Mouse (Mus musculus): ENCODE results near the gene Ablim1. TPM values are rescaled to one million over a fixed set of nuclear protein-coding genes. Genes with fewer than 3 reads are reported as not detected.

The Ablim1 gene
- total and polyA plus RNA-seq, 2 experiments from 2014 or later = 47.8 to 76.9 TPM

DNA sequence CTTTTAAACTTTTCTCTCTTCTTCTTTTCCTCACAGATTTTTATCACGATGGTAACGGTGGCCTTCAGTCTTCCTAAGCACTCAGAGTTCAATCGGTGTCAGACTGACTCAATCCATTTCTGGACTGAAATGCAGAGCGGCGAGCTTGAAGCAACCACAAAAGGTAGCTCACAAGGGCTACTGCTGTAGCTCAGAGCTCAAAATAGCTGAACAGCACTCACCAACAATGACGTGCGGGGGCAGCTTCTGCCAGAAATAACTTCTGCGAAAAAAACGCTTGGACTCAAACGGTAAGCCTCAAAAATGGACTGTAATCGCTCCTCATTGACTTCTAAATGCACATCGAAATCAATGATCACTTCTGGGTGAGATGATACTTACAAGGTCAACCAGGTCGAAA is 151.4 kb downstream of the Ablim1 start:
- Histone ChIP-seq H3K4me3 (ENCODE audit: low read depth, low read length) (no peak overlapping the region), H3K4me1 (ENCODE audit: insufficient read depth) (peaks cover 11% of the 10 kb centered on the region), H3K9me3 (ENCODE audit: low read length) (no peaks in the 10 kb centered on the region), H3K27ac (ENCODE audit: low read depth, low read length) (peak overlapping the region; percentile 15; the same call in 1 of the 2 replicates), H3K4me2 (ENCODE audit: low read depth) (no peak overlapping the region), H3K9ac (no peak overlapping the region), H3K36me3 (ENCODE audit: insufficient read depth) (no peaks in the 10 kb centered on the region), H3K27me3 (ENCODE audit: insufficient read depth, low read length) (no peaks in the 10 kb centered on the region)
- TF ChIP-seq CTCF (IDR thresholded peaks at IDR 0.05; ENCODE audit: low read depth) = no peak
- DNase-seq = no peak
- WGBS = 79% methylated on average over 13 of the region's 13 CpGs
- ATAC-seq = no peak

- no peak for TF ChIP-seq CTCF (IDR thresholded peaks at IDR 0.05; ENCODE audit: low read depth)
- Histone ChIP-seq H3K9ac (0 out of 2 replicates have a peak overlapping the region, but pooled peaks have one; percentile 6), H3K27me3 (ENCODE audit: insufficient read depth, low read length) (no peaks in the 10 kb centered on the region), H3K4me2 (ENCODE audit: low read depth) (no peak overlapping the region; the same call in 1 of the 2 replicates), H3K27ac (ENCODE audit: low read depth, low read length) (peak overlapping the region; percentile 74), H3K9me3 (ENCODE audit: low read length) (no peaks in the 10 kb centered on the region), H3K36me3 (ENCODE audit: insufficient read depth) (no peaks in the 10 kb centered on the region), H3K4me1 (ENCODE audit: insufficient read depth) (peaks cover 11% of the 10 kb centered on the region), H3K4me3 (ENCODE audit: low read depth, low read length) (no peak overlapping the region)
- 69% methylated on average over 11 of the region's 11 CpGs for WGBS
- DNase-seq (no peak), ATAC-seq (peak; percentile 69)
Observed at GRCm38 (mm10) chr19:57161978-57162727, 152.6 kb downstream of the Ablim1 start.

DNA sequence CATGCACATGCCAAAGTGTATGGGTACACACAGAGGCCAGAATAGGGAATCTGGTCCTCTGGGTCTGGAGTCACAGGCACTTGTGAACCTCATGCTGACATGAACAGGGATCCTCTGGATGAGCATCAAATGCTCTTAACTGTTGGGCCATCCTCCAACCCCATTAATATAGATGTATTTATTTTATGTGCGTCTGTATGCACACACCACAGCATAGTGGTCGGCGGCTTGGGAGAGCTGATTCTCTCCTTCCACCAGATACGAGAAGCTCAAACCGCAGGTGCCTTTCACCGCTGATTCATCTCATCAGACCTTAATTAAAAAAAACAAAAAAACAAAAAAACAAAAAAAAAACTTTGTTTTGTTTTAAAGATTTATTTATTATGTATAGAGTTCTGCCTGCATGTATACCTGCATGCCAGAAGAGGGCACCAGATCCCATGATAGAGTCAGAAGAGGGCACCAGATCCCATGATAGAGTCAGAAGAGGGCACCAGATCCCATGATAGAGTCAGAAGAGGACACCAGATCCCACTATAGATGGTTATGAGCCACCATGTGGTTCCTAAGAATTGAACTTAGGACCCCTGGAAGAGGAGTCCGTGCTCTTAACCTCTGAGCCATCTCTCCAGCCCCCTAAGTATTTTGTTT is 153.6 kb downstream of the Ablim1 start:
- 67% methylated on average over 7 of the region's 7 CpGs for WGBS
- Histone ChIP-seq H3K4me2 (ENCODE audit: low read depth) (no peak overlapping the region), H3K27ac (ENCODE audit: low read depth, low read length) (no peak overlapping the region), H3K27me3 (ENCODE audit: insufficient read depth, low read length) (no peaks in the 10 kb centered on the region), H3K36me3 (ENCODE audit: insufficient read depth) (no peaks in the 10 kb centered on the region), H3K4me1 (ENCODE audit: insufficient read depth) (peaks cover 11% of the 10 kb centered on the region), H3K9ac (no peak overlapping the region), H3K9me3 (ENCODE audit: low read length) (no peaks in the 10 kb centered on the region), H3K4me3 (ENCODE audit: low read depth, low read length) (no peak overlapping the region)
- TF ChIP-seq CTCF (IDR thresholded peaks at IDR 0.05; ENCODE audit: low read depth) = peak; percentile 81
- ATAC-seq = peak; percentile 65
- DNase-seq = peak; percentile 52

GRCm38 (mm10) chr19:57157731-57158343 is 156.9 kb downstream of the Ablim1 start:
- no peak overlapping the region for H3K4me3 ChIP-seq (ENCODE audit: low read depth, low read length)
- 71% methylated on average over 20 of the region's 20 CpGs for WGBS
- no peak overlapping the region for H3K27ac ChIP-seq (ENCODE audit: low read depth, low read length)
- no peak for TF ChIP-seq CTCF (IDR thresholded peaks at IDR 0.05; ENCODE audit: low read depth)
- peaks cover 9% of the 10 kb centered on the region; the same call in 1 of the 2 replicates for H3K4me1 ChIP-seq (ENCODE audit: insufficient read depth)
- H3K36me3 ChIP-seq (ENCODE audit: insufficient read depth) = no peaks in the 10 kb centered on the region
- no peaks in the 10 kb centered on the region for H3K9me3 ChIP-seq (ENCODE audit: low read length)
- no peak overlapping the region for H3K4me2 ChIP-seq (ENCODE audit: low read depth)
- ATAC-seq (no peak), DNase-seq (no peak)
- no peak overlapping the region for H3K9ac ChIP-seq
- H3K27me3 ChIP-seq (ENCODE audit: insufficient read depth, low read length) = no peaks in the 10 kb centered on the region

GRCm38 (mm10) chr19:57155121-57155884 is 159.4 kb downstream of the Ablim1 start:
- no peaks in the 10 kb centered on the region for H3K27me3 ChIP-seq (ENCODE audit: insufficient read depth, low read length)
- whole genome bisulfite sequencing = 70% methylated on average over 14 of the region's 14 CpGs

DNA sequence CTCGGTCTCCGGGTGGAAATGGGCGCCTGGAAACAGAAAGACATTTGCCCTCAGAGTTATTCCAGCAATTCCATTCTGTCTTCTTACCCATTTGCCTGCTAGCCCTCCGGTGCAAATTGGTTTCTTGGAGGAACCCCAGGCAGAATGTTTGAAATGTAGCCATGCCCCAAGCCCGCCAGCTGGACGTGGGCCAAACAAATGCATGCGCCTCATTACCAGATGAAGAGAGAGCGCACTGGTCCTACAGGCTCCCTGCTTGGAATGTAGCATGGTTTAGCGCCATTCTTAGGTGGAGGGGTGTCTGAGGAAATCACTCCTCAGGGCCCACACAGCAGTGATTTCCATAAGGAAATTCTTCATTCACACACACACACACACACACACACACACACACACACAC is 162.4 kb downstream of the Ablim1 start:
- no peak overlapping the region for H3K4me2 ChIP-seq (ENCODE audit: low read depth)
- H3K9ac ChIP-seq = no peak overlapping the region
- DNase-seq (peak; percentile 85), ATAC-seq (peak; percentile 71)
- no peak for TF ChIP-seq CTCF (IDR thresholded peaks at IDR 0.05; ENCODE audit: low read depth)
- peaks cover 3% of the 10 kb centered on the region; the same call in 1 of the 2 replicates for H3K36me3 ChIP-seq (ENCODE audit: insufficient read depth)
- H3K9me3 ChIP-seq (ENCODE audit: low read length) = no peaks in the 10 kb centered on the region
- 20% methylated on average over 9 of the region's 9 CpGs for WGBS
- no peak overlapping the region for H3K4me3 ChIP-seq (ENCODE audit: low read depth, low read length)
- no peak overlapping the region for H3K27ac ChIP-seq (ENCODE audit: low read depth, low read length)
- no peaks in the 10 kb centered on the region for H3K27me3 ChIP-seq (ENCODE audit: insufficient read depth, low read length)
- peaks cover 6% of the 10 kb centered on the region; the same call in 1 of the 2 replicates for H3K4me1 ChIP-seq (ENCODE audit: insufficient read depth)

More at GRCm38 (mm10) chr19:57155121-57155884, 159.4 kb downstream of the Ablim1 start:
- H3K9ac ChIP-seq = no peak overlapping the region
- no peaks in the 10 kb centered on the region for H3K9me3 ChIP-seq (ENCODE audit: low read length)
- DNase-seq (no peak), ATAC-seq (peak; percentile 2; the same call in 1 of the 2 replicates)
- peaks cover 3% of the 10 kb centered on the region; the same call in 1 of the 2 replicates for H3K36me3 ChIP-seq (ENCODE audit: insufficient read depth)
- no peaks in the 10 kb centered on the region for H3K4me1 ChIP-seq (ENCODE audit: insufficient read depth)
- no peak for TF ChIP-seq CTCF (IDR thresholded peaks at IDR 0.05; ENCODE audit: low read depth)
- H3K4me2 ChIP-seq (ENCODE audit: low read depth) = no peak overlapping the region
- 0 out of 2 replicates have a peak overlapping the region, but pooled peaks have one; percentile 9 for H3K27ac ChIP-seq (ENCODE audit: low read depth, low read length)
- no peak overlapping the region for H3K4me3 ChIP-seq (ENCODE audit: low read depth, low read length)

Measured in forebrain, postnatal 0 days (tissue).